Mouse (Mus musculus) limb, embryonic 11.5 days (tissue): ENCODE measurements around the gene Ppp1r14a. TPM values are rescaled to one million over a fixed set of nuclear protein-coding genes. Genes with fewer than 3 reads are reported as not detected.

ENCODE experiments used
- polyA plus RNA-seq: library from polyadenylated mRNA; unstranded; fragments of >200 nt; fragmentation: Nextera tagmentation; extraction: Ambion mirVana; gene quantifications from 2 replicates; pipeline ENCODE4 v1.2.1, GENCODE M21; 2014

The Ppp1r14a gene
- polyA plus RNA-seq, 1 experiment from 2014 or later: 3.5 TPM

Other genes with a start within 250 kb of the Ppp1r14a start
- gene Ryr1, start 164.1 kb upstream of the Ppp1r14a start, polyA plus RNA-seq: 2.5 and 2.7 TPM in 2 replicates
- 0.25 and 0.37 TPM in 2 replicates for gene Rasgrp4, start 154.5 kb upstream of the Ppp1r14a start, polyA plus RNA-seq
- gene Fam98c, start 133.1 kb upstream of the Ppp1r14a start, polyA plus RNA-seq: 10.1 and 11.9 TPM in 2 replicates
- gene Ggn, start 119.1 kb upstream of the Ppp1r14a start, polyA plus RNA-seq: 0.23 and 0.81 TPM in 2 replicates
- 4.7 and 5.1 TPM in 2 replicates for gene Spred3, start 118.9 kb upstream of the Ppp1r14a start, polyA plus RNA-seq
- 336 and 340 TPM in 2 replicates for gene Psmd8, start 108.6 kb upstream of the Ppp1r14a start, polyA plus RNA-seq
- gene Catsperg1, start 75.3 kb upstream of the Ppp1r14a start, polyA plus RNA-seq: 0.16 and 0.45 TPM in 2 replicates
- 0.37 and 0.38 TPM in 2 replicates for gene Kcnk6, start 56.8 kb upstream of the Ppp1r14a start, polyA plus RNA-seq
- gene Yif1b, start 51.0 kb upstream of the Ppp1r14a start, polyA plus RNA-seq: 90.8 and 101 TPM in 2 replicates
- 1.4 and 2.3 TPM in 2 replicates for gene 2200002D01Rik, start 40.8 kb upstream of the Ppp1r14a start, polyA plus RNA-seq
- gene Spint2, start 7.4 kb upstream of the Ppp1r14a start, polyA plus RNA-seq: 75.1 and 80.7 TPM in 2 replicates
- gene Dpf1, start 14.6 kb downstream of the Ppp1r14a start, polyA plus RNA-seq: 30.0 and 35.2 TPM in 2 replicates
- gene Sipa1l3, start 229.3 kb downstream of the Ppp1r14a start, polyA plus RNA-seq: 12.1 and 14.0 TPM in 2 replicates